Mouse (Mus musculus) gonadal fat pad, adult 2 months (tissue): ENCODE results near the gene Gda. TPM values are rescaled to one million over a fixed set of nuclear protein-coding genes. Genes with fewer than 3 reads are reported as not detected.
A peak's percentile ranks its signal among the peaks of the same experiment; 100 is the strongest.

Experiments used
- DNase-seq: peaks from one replicate; pipeline ENCODE4 v3.0.0-alpha.2; 2012; ENCODE audit warnings: low read depth
- polyA plus RNA-seq: library from polyadenylated mRNA; depleted of rRNA; stranded (reverse); fragments of >200 nt; gene quantifications from 2 replicates; pipeline ENCODE4 v1.2.3, GENCODE M21; 2012; rRNA removed

Gene Gda
- polyA plus RNA-seq, 1 experiment = 12.7 TPM

GRCm38 (mm10) chr19:21373073-21373755, 100.0 kb downstream of the Gda start:
- DNase-seq = no peak

- DNase-seq = no peak
Measured at GRCm38 (mm10) chr19:21372395-21373072, 100.7 kb downstream of the Gda start.

- no peak for DNase-seq
Measured at GRCm38 (mm10) chr19:21371337-21371736, 101.9 kb downstream of the Gda start.

GRCm38 (mm10) chr19:21370782-21371181, 102.5 kb downstream of the Gda start:
- DNase-seq = no peak

GRCm38 (mm10) chr19:21369175-21369574, 104.1 kb downstream of the Gda start:
- DNase-seq = no peak

GRCm38 (mm10) chr19:21368595-21368994, 104.7 kb downstream of the Gda start:
- DNase-seq = no peak

- no peak for DNase-seq
Measured at GRCm38 (mm10) chr19:21357792-21358191, 115.5 kb downstream of the Gda start.

GRCm38 (mm10) chr19:21349634-21350033, 123.6 kb downstream of the Gda start:
- peak; percentile 100 for DNase-seq

GRCm38 (mm10) chr19:21346646-21347045, 126.6 kb downstream of the Gda start:
- no peak for DNase-seq

Other genes starting within 250 kb of the Gda start
- gene Zfand5, start 201.2 kb downstream of the Gda start, polyA plus RNA-seq = 18.7 and 19.9 TPM in 2 replicates
- gene 1110059E24Rik, start 179.5 kb upstream of the Gda start, polyA plus RNA-seq = 5.9 and 7.9 TPM in 2 replicates
- gene Abhd17b, start 179.7 kb upstream of the Gda start, polyA plus RNA-seq = 10.3 and 11.9 TPM in 2 replicates